In genomic region chr8:52227506-52227905, GRCm38 (mm10) we compare ENCODE assay signal across 17 mouse cellular contexts.
"Had no signal": no experiment of that assay in that cellular context is flagged by ENCODE, and none has a peak within 500 bp of the region (broad histone marks: within the 10 kb centered on the region; RNA-seq: fewer than 3 reads in every experiment).

No protein-coding gene starts in this region.

- H3K4me2 ChIP-seq: intestine, embryonic 15.5 days; kidney, embryonic 15.5 days; liver, embryonic 13.5 days had no signal

- H3K4me3 ChIP-seq: intestine, embryonic 15.5 days; kidney, embryonic 15.5 days; left cerebral cortex, adult 2 months; liver, embryonic 13.5 days had no signal

- H3K27me3 ChIP-seq: intestine, embryonic 15.5 days; kidney, embryonic 15.5 days; liver, embryonic 13.5 days had no signal

- H3K9ac ChIP-seq: intestine, embryonic 15.5 days; kidney, embryonic 15.5 days; liver, embryonic 13.5 days had no signal

- ATAC-seq: intestine, embryonic 15.5 days had no signal

- H3K4me1 ChIP-seq: intestine, embryonic 15.5 days; kidney, embryonic 15.5 days; liver, embryonic 13.5 days had no signal

- H3K27ac ChIP-seq: intestine, embryonic 15.5 days; kidney, embryonic 15.5 days; left cerebral cortex, adult 2 months; liver, embryonic 13.5 days; macrophage; stomach, postnatal 0 days had no signal

- DNase-seq: kidney, adult 11 months; kidney, adult 8-10 months; kidney, postnatal 10 days; kidney, postnatal 36 days; layer of hippocampus, postnatal 36 days; liver, embryonic 13.5 days; lung, adult 2 months; lung, postnatal 14 days; right cerebral cortex, postnatal 4 days; thymus, adult 2 months; thymus, postnatal 14 days; thymus, postnatal 4 days had no signal

- H3K9me3 ChIP-seq: intestine, embryonic 15.5 days; kidney, embryonic 15.5 days; liver, embryonic 13.5 days had no signal

- H3K36me3 ChIP-seq: intestine, embryonic 15.5 days; kidney, embryonic 15.5 days; liver, embryonic 13.5 days had no signal
